16 mouse cellular contexts compared by ENCODE assay signal in genomic region chr13:11825563-11826226, GRCm38 (mm10).
A peak's percentile ranks its signal among the peaks of the same experiment; 100 is the strongest.
DNase-seq lines count a peak whose midpoint lies in the region; ATAC-seq and TF ChIP-seq lines count a peak whose summit lies in the region.
"Had no signal": no experiment of that assay in that cellular context is flagged by ENCODE, and none has a peak within 500 bp of the region (broad histone marks: within the 10 kb centered on the region; RNA-seq: fewer than 3 reads in every experiment).

No protein-coding gene starts in this region.

- no peak overlapping the region for H3K4me2 ChIP-seq in lung, embryonic 14.5 days
- H3K4me2 ChIP-seq in liver, postnatal 0 days (ENCODE audit: low read depth, low read length): no peak overlapping the region
- H3K4me2 ChIP-seq: heart, embryonic 15.5 days; limb, embryonic 13.5 days; midbrain, embryonic 12.5 days; neural tube, embryonic 15.5 days had no signal

- no peaks in the 10 kb centered on the region for H3K4me1 ChIP-seq in lung, embryonic 14.5 days (ENCODE audit: insufficient read depth)
- no peaks in the 10 kb centered on the region for H3K4me1 ChIP-seq in liver, postnatal 0 days (ENCODE audit: insufficient read depth)
- H3K4me1 ChIP-seq: heart, embryonic 15.5 days; limb, embryonic 13.5 days; midbrain, embryonic 12.5 days; neural tube, embryonic 15.5 days had no signal

- peak; percentile 28 to 39 for DNase-seq in cerebellum, postnatal 10 days
- no peak for DNase-seq in cerebellum, postnatal 25 days
- peak; percentile 14 for DNase-seq in lung, embryonic 14.5 days
- no peak for DNase-seq in lung, postnatal 4 days
- peak; percentile 21 for DNase-seq in c-Kit-negative CD71-positive TER-119-positive erythroid progenitor cells, embryonic 14.5 days (ENCODE audit: low read depth, low spot score)
- DNase-seq in liver, postnatal 0 days: no peak
- no peak for DNase-seq in gastrocnemius, adult 2 months
- DNase-seq in right cerebral cortex, postnatal 36 days (ENCODE audit: low spot score in 2 of 2): no peak
- DNase-seq: B cell, adult 2 months; cerebellum, adult 9-11 months; gastrocnemius, postnatal 10 days; kidney, adult 18-20 months had no signal

- H3K27ac ChIP-seq in lung, embryonic 14.5 days (ENCODE audit: low read depth): no peak overlapping the region
- no peak overlapping the region for H3K27ac ChIP-seq in liver, postnatal 0 days (ENCODE audit: low read depth)
- no peak overlapping the region for H3K27ac ChIP-seq in gastrocnemius, adult 2 months
- H3K27ac ChIP-seq: heart, embryonic 15.5 days; limb, embryonic 13.5 days; midbrain, embryonic 12.5 days; neural tube, embryonic 15.5 days had no signal

- TF ChIP-seq EP300 in liver, postnatal 0 days (IDR thresholded peaks at IDR 0.05; ENCODE audit: low read depth): no peak

- no peak overlapping the region for H3K9ac ChIP-seq in lung, embryonic 14.5 days
- no peak overlapping the region for H3K9ac ChIP-seq in liver, postnatal 0 days (replicated peaks)
- H3K9ac ChIP-seq: heart, embryonic 15.5 days; limb, embryonic 13.5 days; midbrain, embryonic 12.5 days; neural tube, embryonic 15.5 days had no signal

- WGBS in lung, embryonic 14.5 days: 97% methylated on average over 2 of the region's 2 CpGs
- WGBS in liver, postnatal 0 days (ENCODE audit: insufficient replicate concordance): 76% methylated on average over 2 of the region's 2 CpGs

- intact Hi-C loops in gastrocnemius, adult 2 months (cut with DNase I): no loop called here

- TF ChIP-seq CTCF in lung, embryonic 14.5 days (IDR thresholded peaks at IDR 0.05; ENCODE audit: low read depth): peak; percentile 32
- peak; percentile 57 for TF ChIP-seq CTCF in liver, postnatal 0 days (IDR thresholded peaks at IDR 0.05; ENCODE audit: low read depth)
- no peak for TF ChIP-seq CTCF in gastrocnemius, adult 2 months (IDR thresholded peaks at IDR 0.05)

- no peaks in the 10 kb centered on the region for H3K27me3 ChIP-seq in lung, embryonic 14.5 days (ENCODE audit: insufficient read depth, low read length)
- no peaks in the 10 kb centered on the region for H3K27me3 ChIP-seq in liver, postnatal 0 days (ENCODE audit: insufficient read depth, low read length)
- H3K27me3 ChIP-seq: heart, embryonic 15.5 days; limb, embryonic 13.5 days; midbrain, embryonic 12.5 days; neural tube, embryonic 15.5 days had no signal

- no peak for ATAC-seq in lung, embryonic 14.5 days (ENCODE audit: insufficient read depth)
- ATAC-seq in liver, postnatal 0 days: peak; percentile 38; the same call in 1 of the 2 replicates

- no peaks in the 10 kb centered on the region for H3K9me3 ChIP-seq in lung, embryonic 14.5 days (ENCODE audit: low read depth, low read length)
- no peaks in the 10 kb centered on the region for H3K9me3 ChIP-seq in liver, postnatal 0 days (ENCODE audit: low read length)
- H3K9me3 ChIP-seq: heart, embryonic 15.5 days; limb, embryonic 13.5 days; midbrain, embryonic 12.5 days; neural tube, embryonic 15.5 days had no signal

- no peaks in the 10 kb centered on the region for H3K36me3 ChIP-seq in lung, embryonic 14.5 days (ENCODE audit: insufficient read depth)
- H3K36me3 ChIP-seq in liver, postnatal 0 days (replicated peaks; ENCODE audit: insufficient read depth, low read length): no peaks in the 10 kb centered on the region
- H3K36me3 ChIP-seq: limb, embryonic 13.5 days; midbrain, embryonic 12.5 days had no signal

- no peak overlapping the region for H3K4me3 ChIP-seq in lung, embryonic 14.5 days (ENCODE audit: low read depth, low read length)
- H3K4me3 ChIP-seq in liver, postnatal 0 days (ENCODE audit: low read depth, low read length): no peak overlapping the region
- H3K4me3 ChIP-seq in gastrocnemius, adult 2 months: no peak overlapping the region
- H3K4me3 ChIP-seq: heart, embryonic 15.5 days; limb, embryonic 13.5 days; midbrain, embryonic 12.5 days; neural tube, embryonic 15.5 days had no signal

Comparison
In these comparisons a context has a peak if more than half of its experiments do, and no peak if none do; other contexts are left out.
1. DNase-seq: peak in cerebellum, postnatal 10 days (2 of 2), lung, embryonic 14.5 days (single experiment) and c-Kit-negative CD71-positive TER-119-positive erythroid progenitor cells, embryonic 14.5 days (single experiment); none in cerebellum, postnatal 25 days (0 of 2), lung, postnatal 4 days (0 of 2), liver, postnatal 0 days (single experiment), gastrocnemius, adult 2 months (single experiment) and right cerebral cortex, postnatal 36 days (0 of 2).